Mouse (Mus musculus) testis, postnatal 10 days (tissue): ENCODE data around the gene Ifng.

Experiments
- DNase-seq: peaks from one replicate; pipeline ENCODE4 v3.0.0; 2021; ENCODE audit warnings: low spot score

The Ifng gene

DNA sequence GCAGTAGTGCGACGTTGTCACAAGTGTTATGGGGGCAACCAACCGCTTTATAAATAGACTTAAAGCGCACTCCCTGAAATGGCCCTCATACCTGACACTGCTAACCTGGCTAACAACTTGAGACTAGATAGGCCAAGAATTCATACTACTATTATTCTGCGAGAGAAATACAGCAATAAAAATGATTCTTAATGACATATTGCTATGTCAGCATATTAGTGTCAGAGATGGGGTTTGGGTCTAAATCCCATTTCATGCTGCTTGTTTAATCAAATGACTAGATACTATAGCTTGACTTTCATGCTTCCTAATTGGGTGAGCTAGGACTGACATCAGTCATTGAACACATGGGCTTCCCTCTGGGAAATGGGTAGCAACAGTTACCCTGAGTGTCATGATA is 39.3 kb downstream of the Ifng start:
- DNase-seq: no peak

DNA sequence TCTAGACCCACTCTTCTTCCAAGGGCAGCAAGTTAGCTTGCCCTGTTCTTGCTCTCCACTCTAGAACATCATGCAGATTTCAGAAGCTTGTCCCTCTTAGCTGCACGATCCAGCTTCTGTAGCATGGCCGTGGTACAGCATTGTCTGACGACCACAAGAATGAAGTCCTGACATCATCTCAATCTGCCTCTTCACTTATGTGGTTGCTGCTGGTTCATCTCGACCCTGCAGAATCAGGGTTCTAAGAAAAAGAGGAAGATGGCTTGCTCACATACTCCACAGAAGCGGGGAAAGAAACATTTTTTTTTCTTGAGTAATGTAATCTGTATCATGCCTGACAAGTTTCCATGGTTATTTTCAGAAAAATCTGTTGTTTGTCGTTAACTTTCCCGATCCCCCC is 39.9 kb downstream of the Ifng start:
- no peak for DNase-seq

GRCm38 (mm10) chr10:118494109-118494508 is 53.3 kb downstream of the Ifng start:
- no peak for DNase-seq

GRCm38 (mm10) chr10:118495362-118495761 is 54.5 kb downstream of the Ifng start:
- DNase-seq: no peak
